Mouse (Mus musculus) liver, embryonic 15.5 days (tissue): ENCODE data around the gene Ptprk. TPM values are rescaled to one million over a fixed set of nuclear protein-coding genes. Genes with fewer than 3 reads are reported as not detected.

ENCODE experiments used
- ATAC-seq: fragments of 200-750 bp; cut with Nextera tagmentation; 2 replicates; pipeline ENCODE4 v1.8.0; 2017; ENCODE audit warnings: moderate number of reproducible peaks, mild to moderate bottlenecking, moderate library complexity; ENCODE audit not compliant: insufficient read depth
- H3K27ac ChIP-seq: fragments of 300-500 bp; sonication (generic); replicated peaks from 2 replicates; pipeline ENCODE4 v1.5.1; 2015; ENCODE audit warnings: mild to moderate bottlenecking, inconsistent platforms
- H3K27me3 ChIP-seq: fragments of 300-500 bp; sonication (generic); 2 replicates; pipeline ENCODE4 v1.6.1; 2015; ENCODE audit warnings: mild to moderate bottlenecking, inconsistent platforms
- H3K36me3 ChIP-seq: fragments of 300-500 bp; sonication (generic); replicated peaks from 2 replicates; pipeline ENCODE4 v1.6.1; 2015; ENCODE audit warnings: moderate library complexity, mild to moderate bottlenecking, inconsistent platforms
- H3K4me1 ChIP-seq: fragments of 300-500 bp; sonication (generic); replicated peaks from 2 replicates; pipeline ENCODE4 v1.6.1; 2015; ENCODE audit warnings: inconsistent platforms
- H3K4me2 ChIP-seq: fragments of 300-500 bp; sonication (generic); 2 replicates; pipeline ENCODE4 v1.6.1; 2015; ENCODE audit warnings: moderate library complexity, mild to moderate bottlenecking, inconsistent platforms
- H3K4me3 ChIP-seq: fragments of 300-500 bp; sonication (generic); replicated peaks from 2 replicates; pipeline ENCODE4 v1.5.1; 2015; ENCODE audit warnings: mild to moderate bottlenecking, inconsistent platforms
- H3K9ac ChIP-seq: fragments of 300-500 bp; sonication (generic); 2 replicates; pipeline ENCODE4 v1.6.1; 2015; ENCODE audit warnings: moderate library complexity, mild to moderate bottlenecking, inconsistent platforms
- H3K9me3 ChIP-seq: fragments of 300-500 bp; sonication (generic); replicated peaks from 2 replicates; pipeline ENCODE4 v1.6.1; 2016; ENCODE audit warnings: inconsistent platforms
- WGBS: fragments of 180-500 bp; shearing (Covaris S2); methylation state at CpG from one replicate; pipeline ENCODE4 v1.1.7; 2015; ENCODE audit warnings: mixed read lengths; ENCODE audit not compliant: insufficient replicate concordance; 5-methylcytosine and 5-hydroxymethylcytosine counted together
- polyA plus RNA-seq: library from polyadenylated mRNA; unstranded; fragments of >200 nt; fragmentation: Nextera tagmentation; extraction: Ambion mirVana; gene quantifications from 2 replicates; pipeline ENCODE4 v1.2.1, GENCODE M21; 2015

Ptprk gene
- polyA plus RNA-seq, 1 experiment from 2014 or later = 5.4 TPM

GRCm38 (mm10) chr10:28552068-28552467 lies 477.4 kb downstream of the Ptprk start:
- Histone ChIP-seq H3K4me3 (no peak overlapping the region), H3K9ac (no peak overlapping the region), H3K4me2 (no peak overlapping the region), H3K36me3 (no peaks in the 10 kb centered on the region), H3K4me1 (no peaks in the 10 kb centered on the region), H3K27ac (no peak overlapping the region), H3K27me3 (no peaks in the 10 kb centered on the region), H3K9me3 (no peaks in the 10 kb centered on the region)
- ATAC-seq = no peak
- whole genome bisulfite sequencing = 67% methylated on average over 2 of the region's 2 CpGs

- Histone ChIP-seq H3K4me3 (no peak overlapping the region), H3K4me2 (no peak overlapping the region), H3K9ac (no peak overlapping the region), H3K4me1 (peaks cover 25% of the 10 kb centered on the region), H3K27ac (no peak overlapping the region), H3K9me3 (no peaks in the 10 kb centered on the region), H3K36me3 (no peaks in the 10 kb centered on the region), H3K27me3 (no peaks in the 10 kb centered on the region)
- no peak for ATAC-seq
- WGBS = 74% methylated on average over 3 of the region's 3 CpGs
Observed at GRCm38 (mm10) chr10:28564110-28564674, 489.6 kb downstream of the Ptprk start.

GRCm38 (mm10) chr10:28566378-28566777 lies 491.8 kb downstream of the Ptprk start:
- H3K36me3 ChIP-seq = no peaks in the 10 kb centered on the region
- no peak overlapping the region for H3K9ac ChIP-seq
- peaks cover 25% of the 10 kb centered on the region for H3K4me1 ChIP-seq
- no peak overlapping the region; the same call in 1 of the 2 replicates for H3K27ac ChIP-seq
- peak overlapping the region; percentile 20 for H3K4me2 ChIP-seq
- H3K27me3 ChIP-seq = no peaks in the 10 kb centered on the region
- H3K4me3 ChIP-seq = no peak overlapping the region
- ATAC-seq = peak; percentile 97
- no peaks in the 10 kb centered on the region for H3K9me3 ChIP-seq
- WGBS = 18% methylated on average over 4 of the region's 4 CpGs

- H3K4me2 ChIP-seq = peak overlapping the region; percentile 20; the same call in 1 of the 2 replicates
- peak; percentile 60; the same call in 1 of the 2 replicates for ATAC-seq
- no peak overlapping the region; the same call in 1 of the 2 replicates for H3K27ac ChIP-seq
- WGBS = 40% methylated on average over 2 of the region's 2 CpGs
- H3K27me3 ChIP-seq = no peaks in the 10 kb centered on the region
- no peaks in the 10 kb centered on the region for H3K9me3 ChIP-seq
- no peak overlapping the region for H3K4me3 ChIP-seq
- H3K9ac ChIP-seq = no peak overlapping the region
- H3K4me1 ChIP-seq = peaks cover 25% of the 10 kb centered on the region
- H3K36me3 ChIP-seq = no peaks in the 10 kb centered on the region
Observed at GRCm38 (mm10) chr10:28566828-28567227, 492.2 kb downstream of the Ptprk start.

- no peak overlapping the region for H3K27ac ChIP-seq
- H3K4me3 ChIP-seq = no peak overlapping the region
- no peak overlapping the region for H3K4me2 ChIP-seq
- H3K9me3 ChIP-seq = no peaks in the 10 kb centered on the region
- no peak overlapping the region for H3K9ac ChIP-seq
- 50% methylated on average over 3 of the region's 3 CpGs for WGBS
- no peaks in the 10 kb centered on the region for H3K36me3 ChIP-seq
- no peak for ATAC-seq
- H3K27me3 ChIP-seq = no peaks in the 10 kb centered on the region
- H3K4me1 ChIP-seq = peaks cover 25% of the 10 kb centered on the region
Observed at GRCm38 (mm10) chr10:28567441-28567840, 492.8 kb downstream of the Ptprk start.

GRCm38 (mm10) chr10:28568047-28568446 lies 493.4 kb downstream of the Ptprk start:
- H3K27ac ChIP-seq = no peak overlapping the region
- no peak overlapping the region for H3K4me2 ChIP-seq
- H3K4me1 ChIP-seq = peaks cover 25% of the 10 kb centered on the region
- ATAC-seq = no peak
- no peak overlapping the region for H3K9ac ChIP-seq
- H3K4me3 ChIP-seq = no peak overlapping the region
- WGBS = 19% methylated on average over 5 of the region's 5 CpGs
- no peaks in the 10 kb centered on the region for H3K9me3 ChIP-seq
- no peaks in the 10 kb centered on the region for H3K27me3 ChIP-seq
- no peaks in the 10 kb centered on the region for H3K36me3 ChIP-seq

- 56% methylated on average over 5 of the region's 5 CpGs for WGBS
- 0 out of 2 replicates have a peak, but pooled peaks cover 3% of the 10 kb centered on the region for H3K36me3 ChIP-seq
- no peaks in the 10 kb centered on the region for H3K27me3 ChIP-seq
- H3K4me2 ChIP-seq = no peak overlapping the region
- ATAC-seq = no peak
- no peak overlapping the region for H3K27ac ChIP-seq
- H3K9ac ChIP-seq = no peak overlapping the region
- H3K9me3 ChIP-seq = no peaks in the 10 kb centered on the region
- H3K4me1 ChIP-seq = no peaks in the 10 kb centered on the region
- H3K4me3 ChIP-seq = no peak overlapping the region
Observed at GRCm38 (mm10) chr10:28579596-28579995, 505.0 kb downstream of the Ptprk start.

- Histone ChIP-seq H3K27me3 (no peaks in the 10 kb centered on the region), H3K4me1 (peaks cover 10% of the 10 kb centered on the region; the same call in 1 of the 2 replicates), H3K9ac (no peak overlapping the region), H3K27ac (no peak overlapping the region), H3K4me2 (no peak overlapping the region), H3K4me3 (no peak overlapping the region), H3K9me3 (no peaks in the 10 kb centered on the region), H3K36me3 (0 out of 2 replicates have a peak, but pooled peaks cover 3% of the 10 kb centered on the region)
- WGBS = 54% methylated on average over 4 of the region's 4 CpGs
- no peak for ATAC-seq
Observed at GRCm38 (mm10) chr10:28586565-28587138, 512.0 kb downstream of the Ptprk start.

- no peak; the same call in 1 of the 2 replicates for ATAC-seq
- WGBS = 39% methylated on average over 4 of the region's 4 CpGs
- Histone ChIP-seq H3K36me3 (0 out of 2 replicates have a peak, but pooled peaks cover 3% of the 10 kb centered on the region), H3K27me3 (no peaks in the 10 kb centered on the region), H3K9me3 (no peaks in the 10 kb centered on the region), H3K27ac (no peak overlapping the region), H3K9ac (no peak overlapping the region), H3K4me3 (no peak overlapping the region), H3K4me2 (peak overlapping the region; percentile 9; the same call in 1 of the 2 replicates), H3K4me1 (peaks cover 10% of the 10 kb centered on the region; the same call in 1 of the 2 replicates)
Observed at GRCm38 (mm10) chr10:28588401-28588800, 513.8 kb downstream of the Ptprk start.

- WGBS = 33% methylated on average over 3 of the region's 3 CpGs
- 0 out of 2 replicates have a peak, but pooled peaks cover 3% of the 10 kb centered on the region for H3K36me3 ChIP-seq
- H3K27me3 ChIP-seq = no peaks in the 10 kb centered on the region
- H3K9ac ChIP-seq = no peak overlapping the region
- H3K4me1 ChIP-seq = peaks cover 10% of the 10 kb centered on the region; the same call in 1 of the 2 replicates
- H3K27ac ChIP-seq = no peak overlapping the region
- ATAC-seq = peak; percentile 61
- no peak overlapping the region for H3K4me2 ChIP-seq
- no peaks in the 10 kb centered on the region for H3K9me3 ChIP-seq
- no peak overlapping the region for H3K4me3 ChIP-seq
Observed at GRCm38 (mm10) chr10:28590822-28591221, 516.2 kb downstream of the Ptprk start.

GRCm38 (mm10) chr10:28593566-28594292 lies 519.1 kb downstream of the Ptprk start:
- H3K4me1 ChIP-seq = peaks cover 10% of the 10 kb centered on the region; the same call in 1 of the 2 replicates
- no peak overlapping the region for H3K4me3 ChIP-seq
- WGBS = 19% methylated on average over 3 of the region's 4 CpGs
- 0 out of 2 replicates have a peak, but pooled peaks cover 3% of the 10 kb centered on the region for H3K36me3 ChIP-seq
- no peak overlapping the region for H3K4me2 ChIP-seq
- H3K27me3 ChIP-seq = no peaks in the 10 kb centered on the region
- H3K9ac ChIP-seq = no peak overlapping the region
- no peak for ATAC-seq
- H3K27ac ChIP-seq = no peak overlapping the region
- H3K9me3 ChIP-seq = no peaks in the 10 kb centered on the region
